Mouse (Mus musculus): ENCODE results near the gene Chd6.

Gene Chd6

GRCm38 (mm10) chr2:161075553-161075952 is 33.3 kb downstream of the Chd6 start:
- no peak for DNase-seq (ENCODE audit: low read depth)

- DNase-seq (ENCODE audit: low read depth): no peak
These were observed 42.6 kb downstream of the Chd6 start for GRCm38 (mm10) chr2:161066097-161066759.

- no peak for DNase-seq (ENCODE audit: low read depth)
These were observed 43.3 kb downstream of the Chd6 start for GRCm38 (mm10) chr2:161065594-161065993.

- no peak for DNase-seq (ENCODE audit: low read depth)
These were observed 44.0 kb downstream of the Chd6 start for GRCm38 (mm10) chr2:161064836-161065235.

GRCm38 (mm10) chr2:161058841-161059240 is 50.0 kb downstream of the Chd6 start:
- DNase-seq (ENCODE audit: low read depth): no peak

- DNase-seq (ENCODE audit: low read depth): no peak
These were observed 55.1 kb downstream of the Chd6 start for GRCm38 (mm10) chr2:161053765-161054164.

- DNase-seq (ENCODE audit: low read depth): no peak
These were observed 56.7 kb downstream of the Chd6 start for GRCm38 (mm10) chr2:161052175-161052574.

GRCm38 (mm10) chr2:161049426-161049825 is 59.4 kb downstream of the Chd6 start:
- no peak for DNase-seq (ENCODE audit: low read depth)

- DNase-seq (ENCODE audit: low read depth): no peak
These were observed 64.2 kb downstream of the Chd6 start for GRCm38 (mm10) chr2:161044492-161045201.

- no peak for DNase-seq (ENCODE audit: low read depth)
These were observed 66.0 kb downstream of the Chd6 start for GRCm38 (mm10) chr2:161042874-161043273.

- DNase-seq (ENCODE audit: low read depth): no peak
These were observed 68.1 kb downstream of the Chd6 start for GRCm38 (mm10) chr2:161040743-161041142.

- DNase-seq (ENCODE audit: low read depth): no peak
These were observed 71.1 kb downstream of the Chd6 start for GRCm38 (mm10) chr2:161037766-161038165.

GRCm38 (mm10) chr2:161033141-161033540 is 75.7 kb downstream of the Chd6 start:
- DNase-seq (ENCODE audit: low read depth): no peak

- no peak for DNase-seq (ENCODE audit: low read depth)
These were observed 76.5 kb downstream of the Chd6 start for GRCm38 (mm10) chr2:161032394-161032793.

GRCm38 (mm10) chr2:161024606-161025005 is 84.3 kb downstream of the Chd6 start:
- no peak for DNase-seq (ENCODE audit: low read depth)

- no peak for DNase-seq (ENCODE audit: low read depth)
These were observed 91.0 kb downstream of the Chd6 start for GRCm38 (mm10) chr2:161017913-161018312.

GRCm38 (mm10) chr2:161012577-161013251 is 96.2 kb downstream of the Chd6 start:
- no peak for DNase-seq (ENCODE audit: low read depth)

GRCm38 (mm10) chr2:161004338-161004737 is 104.5 kb downstream of the Chd6 start:
- peak; percentile 4 for DNase-seq (ENCODE audit: low read depth)

- DNase-seq (ENCODE audit: low read depth): no peak
These were observed 111.7 kb downstream of the Chd6 start for GRCm38 (mm10) chr2:160996987-160997763.

GRCm38 (mm10) chr2:160994181-160994580 is 114.7 kb downstream of the Chd6 start:
- no peak for DNase-seq (ENCODE audit: low read depth)

GRCm38 (mm10) chr2:160992465-160992864 is 116.4 kb downstream of the Chd6 start:
- DNase-seq (ENCODE audit: low read depth): no peak

- DNase-seq (ENCODE audit: low read depth): no peak
These were observed 118.4 kb downstream of the Chd6 start for GRCm38 (mm10) chr2:160990339-160991070.

Measured in c-Kit-positive CD71-negative TER-119-negative erythroid progenitor cells, embryonic 14.5 days (primary cell).